Mouse (Mus musculus): ENCODE data around the gene Zbtb32.

Gene Zbtb32

GRCm38 (mm10) chr7:30598786-30599185, at the start of gene Zbtb32:
TSS of gene Zbtb32 (minus strand) at chr7:30598909.
- no peak for DNase-seq

GRCm38 (mm10) chr7:30639083-30639482, 40.4 kb upstream of the Zbtb32 start:
- DNase-seq = no peak

- DNase-seq = peak; percentile 38
Measured at GRCm38 (mm10) chr7:30636395-30636794, 37.7 kb upstream of the Zbtb32 start.

- no peak for DNase-seq
Measured at GRCm38 (mm10) chr7:30635752-30636151, 37.0 kb upstream of the Zbtb32 start, which contains the start of gene Etv2. TSS of gene Etv2 (minus strand) at chr7:30635852.

- DNase-seq = peak; percentile 83
Measured at GRCm38 (mm10) chr7:30634621-30635020, 35.9 kb upstream of the Zbtb32 start.

- no peak for DNase-seq
Measured at GRCm38 (mm10) chr7:30633762-30634412, 35.2 kb upstream of the Zbtb32 start.

GRCm38 (mm10) chr7:30629013-30629412, 30.3 kb upstream of the Zbtb32 start:
- DNase-seq = no peak

- no peak for DNase-seq
Measured at GRCm38 (mm10) chr7:30626647-30627046, 27.9 kb upstream of the Zbtb32 start.

GRCm38 (mm10) chr7:30625530-30626384, 27.0 kb upstream of the Zbtb32 start, which contains the start of gene Cox6b1:
TSS of gene Cox6b1 (minus strand) at chr7:30626151.
- peak; percentile 94 for DNase-seq

- peak; percentile 30 for DNase-seq
Measured at GRCm38 (mm10) chr7:30619202-30619601, 20.5 kb upstream of the Zbtb32 start.

- no peak for DNase-seq
Measured at GRCm38 (mm10) chr7:30618658-30619057, 19.9 kb upstream of the Zbtb32 start.

GRCm38 (mm10) chr7:30615049-30615760, 16.5 kb upstream of the Zbtb32 start:
- no peak for DNase-seq

GRCm38 (mm10) chr7:30614454-30614853, 15.7 kb upstream of the Zbtb32 start:
- no peak for DNase-seq

GRCm38 (mm10) chr7:30613529-30614112, 14.9 kb upstream of the Zbtb32 start:
- DNase-seq = peak; percentile 72

GRCm38 (mm10) chr7:30612654-30613402, 14.1 kb upstream of the Zbtb32 start, which contains the start of gene Upk1a:
TSS of gene Upk1a (minus strand) at chr7:30612847.
- DNase-seq = no peak

GRCm38 (mm10) chr7:30610043-30610442, 11.3 kb upstream of the Zbtb32 start:
- DNase-seq = no peak

- no peak for DNase-seq
Measured at GRCm38 (mm10) chr7:30608476-30608875, 9.8 kb upstream of the Zbtb32 start.

GRCm38 (mm10) chr7:30607706-30608309, 9.1 kb upstream of the Zbtb32 start:
- peak; percentile 75 for DNase-seq

GRCm38 (mm10) chr7:30604944-30605343, 6.2 kb upstream of the Zbtb32 start:
- no peak for DNase-seq

- DNase-seq = no peak
Measured at GRCm38 (mm10) chr7:30604424-30604823, 5.7 kb upstream of the Zbtb32 start.

GRCm38 (mm10) chr7:30602583-30602982, 3.9 kb upstream of the Zbtb32 start:
- no peak for DNase-seq

- DNase-seq = no peak
Measured at GRCm38 (mm10) chr7:30600651-30601050, 1.9 kb upstream of the Zbtb32 start.

Measured in retina, postnatal 1 day (tissue).